12 mouse cellular contexts compared by ENCODE assay signal in the genomic region with DNA sequence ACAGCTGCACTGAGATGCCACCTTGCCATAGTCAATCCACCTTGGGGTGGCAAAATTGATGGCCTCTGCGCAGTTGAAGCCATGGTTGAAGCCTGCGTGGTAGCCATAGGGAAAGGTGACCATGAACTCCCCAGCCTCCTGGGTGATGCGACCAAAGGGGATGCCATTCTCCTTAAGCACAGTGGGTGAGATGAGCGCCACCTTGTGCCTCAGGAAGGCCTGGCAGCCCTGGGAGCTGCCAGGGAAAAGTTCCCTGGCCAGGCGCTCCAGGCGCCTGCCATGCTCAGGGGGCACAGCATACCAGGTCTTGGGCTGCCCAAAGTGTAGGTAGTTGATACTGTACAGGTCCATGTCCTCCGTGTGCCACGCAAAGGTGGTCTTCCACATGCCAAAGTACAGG. TPM values are rescaled to one million over a fixed set of nuclear protein-coding genes. Genes with fewer than 3 reads are reported as not detected.
DNase-seq lines count a peak whose midpoint lies in the region; ATAC-seq and TF ChIP-seq lines count a peak whose summit lies in the region.
"Not testable (repeated sequence)": the region's sequence is repeated elsewhere in the genome, so short reads cannot be mapped to it uniquely, and the experiment has no call there.
"Had no signal": no experiment of that assay in that cellular context is flagged by ENCODE, and none has a peak within 500 bp of the region (broad histone marks: within the 10 kb centered on the region; RNA-seq: fewer than 3 reads in every experiment).

No protein-coding gene starts in this region.

- H3K9ac ChIP-seq in liver, postnatal 0 days (replicated peaks), result not testable (repeated sequence)

- TF ChIP-seq EP300 in liver, postnatal 0 days (IDR thresholded peaks at IDR 0.05; ENCODE audit: low read depth), result not testable (repeated sequence)

- H3K9me3 ChIP-seq in liver, postnatal 0 days (ENCODE audit: low read length), result not testable (repeated sequence)

- TF ChIP-seq CTCF in liver, postnatal 0 days (IDR thresholded peaks at IDR 0.05; ENCODE audit: low read depth), result peak; percentile 48

- WGBS in liver, postnatal 0 days (ENCODE audit: insufficient replicate concordance), result 41% methylated on average over 8 of the region's 8 CpGs

- not testable (repeated sequence) for H3K36me3 ChIP-seq in liver, postnatal 0 days (replicated peaks; ENCODE audit: insufficient read depth, low read length)

- H3K4me2 ChIP-seq in liver, postnatal 0 days (ENCODE audit: low read depth, low read length), result not testable (repeated sequence)

- not testable (repeated sequence) for H3K27ac ChIP-seq in liver, postnatal 0 days (ENCODE audit: low read depth)

- H3K4me3 ChIP-seq in liver, postnatal 0 days (ENCODE audit: low read depth, low read length), result not testable (repeated sequence)

- not testable (repeated sequence) for H3K27me3 ChIP-seq in liver, postnatal 0 days (ENCODE audit: insufficient read depth, low read length)

- ATAC-seq in granulocyte monocyte progenitor cell, adult 5-6 weeks (replicated peaks; ENCODE audit: poor library complexity, severe bottlenecking), result peak; percentile 53
- not testable (repeated sequence) for ATAC-seq in liver, postnatal 0 days
- peak; percentile 87 for ATAC-seq in megakaryocyte progenitor cell, adult 5-6 weeks (replicated peaks; ENCODE audit: poor library complexity)

- not testable (repeated sequence) for H3K4me1 ChIP-seq in liver, postnatal 0 days (ENCODE audit: insufficient read depth)

- peak; percentile 25 for DNase-seq in ZHBTc4 (ENCODE audit: low read depth, low spot score)
- DNase-seq in cerebellum, adult 9-10 months, result peak; percentile 26
- DNase-seq in layer of hippocampus, adult 11-12 months (ENCODE audit: low spot score), result peak; percentile 12
- DNase-seq in liver, postnatal 0 days, result not testable (repeated sequence)
- DNase-seq in thymus, postnatal 14 days, result peak; percentile 7

RNA-seq across cellular contexts. Expression of a gene that starts 49.2 kb away (rescaled TPM):
- total RNA-seq in granulocyte monocyte progenitor cell, adult 5-6 weeks (2014; fragmentation: Nextera tagmentation), result 0.19 TPM in 1 of 2 replicates, not detected in the other
- 0.10 and 0.82 TPM in 2 replicates for total RNA-seq in granulocyte monocyte progenitor cell, adult 5-6 weeks (2017)
- 0.05 and 0.06 TPM in 2 replicates for polyA plus RNA-seq in liver, postnatal 0 days (2015; fragmentation: Nextera tagmentation; extraction: Ambion mirVana)
- total RNA-seq in megakaryocyte progenitor cell, adult 5-6 weeks (2015), result 0.17 TPM in 1 of 2 replicates, not detected in the other
- 0.12 and 0.84 TPM in 2 replicates for total RNA-seq in megakaryocyte progenitor cell, adult 5-6 weeks (2017)
- total RNA-seq: gastrocnemius, postnatal 14 days; heart, adult 18-20 months; heart, postnatal 14 days had no signal
- polyA plus RNA-seq: heart, embryonic 13.5 days; large intestine, adult 2 months had no signal

RNA-seq across cellular contexts. Expression of a gene that starts 49.3 kb away (rescaled TPM):
- total RNA-seq in granulocyte monocyte progenitor cell, adult 5-6 weeks (2014; fragmentation: Nextera tagmentation), result 180 and 225 TPM in 2 replicates
- 214 and 236 TPM in 2 replicates for total RNA-seq in granulocyte monocyte progenitor cell, adult 5-6 weeks (2017)
- polyA plus RNA-seq in liver, postnatal 0 days (2015; fragmentation: Nextera tagmentation; extraction: Ambion mirVana), result 69.6 and 74.3 TPM in 2 replicates
- total RNA-seq in megakaryocyte progenitor cell, adult 5-6 weeks (2015), result 199 and 231 TPM in 2 replicates
- total RNA-seq in megakaryocyte progenitor cell, adult 5-6 weeks (2017), result 247 and 284 TPM in 2 replicates
